Mouse (Mus musculus) C2C12 (cell line): ENCODE measurements around the gene Dennd5b.

Experiments used
- CEBPB ChIP-seq: IDR thresholded peaks from one replicate; pipeline ENCODE4 v1.6.1; 2011; ENCODE audit warnings: low read depth, mild to moderate bottlenecking, control low read depth, moderate library complexity
- CTCF ChIP-seq: IDR thresholded peaks from one replicate; pipeline ENCODE4 v1.5.1; 2011; ENCODE audit not compliant: control insufficient read depth, insufficient read depth, insufficient read length
- FOSL1 ChIP-seq: IDR thresholded peaks from one replicate; pipeline ENCODE4 v1.8.0; 2011; ENCODE audit warnings: mild to moderate bottlenecking, low read length; ENCODE audit not compliant: poor library complexity, insufficient read depth, severe bottlenecking
- MAX ChIP-seq: IDR thresholded peaks from one replicate; pipeline ENCODE4 v1.6.1; 2011; ENCODE audit warnings: mild to moderate bottlenecking, control low read depth
- MYOD1 ChIP-seq: IDR thresholded peaks from one replicate; pipeline ENCODE4 v1.6.1; 2011; ENCODE audit warnings: low read depth; ENCODE audit not compliant: control insufficient read depth, insufficient read length
- MYOG ChIP-seq: IDR thresholded peaks from one replicate; pipeline ENCODE4 v1.6.1; 2011; ENCODE audit not compliant: control insufficient read depth, insufficient read length; ENCODE audit errors: extremely low read depth
- USF1 ChIP-seq: IDR thresholded peaks from one replicate; pipeline ENCODE4 v1.6.1; 2011; ENCODE audit warnings: low read depth, mild to moderate bottlenecking, control low read depth, moderate library complexity

DNA sequence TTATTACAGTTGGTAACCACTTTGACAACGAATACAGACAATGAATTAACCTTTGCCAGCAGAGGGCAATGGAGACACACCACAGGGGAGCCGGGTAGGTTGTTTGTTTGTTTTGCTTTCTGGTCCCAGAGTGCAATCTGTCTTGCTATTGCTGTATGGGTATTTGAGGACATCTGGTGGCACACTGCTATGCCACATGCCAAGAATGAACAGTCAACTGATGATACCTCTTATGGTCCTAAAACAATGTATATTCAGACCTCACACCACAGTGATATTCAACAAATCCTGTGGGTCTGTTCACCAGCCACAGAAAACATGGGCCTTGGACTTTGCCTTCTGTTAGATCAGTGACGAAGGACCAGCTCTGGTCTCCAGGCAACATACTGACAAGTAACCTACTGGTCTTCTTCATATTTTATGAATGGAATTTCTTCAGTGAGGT, 43.5 kb downstream of the Dennd5b start:
- TF ChIP-seq CTCF (peak; percentile 9), MYOD1 (no peak), MAX (no peak), MYOG (no peak), USF1 (no peak), CEBPB (no peak), FOSL1 (no peak)
